Mouse (Mus musculus) C2C12 (cell line): ENCODE measurements at regions not wholly inside any gene's neighbourhood (a gene's known extent, or its start where the extent isn't known, plus 50 kb on each side); places are given as distances from the start of the nearest gene placed in this dataset.

Source experiments
- H3K27me3 ChIP-seq: one replicate; pipeline ENCODE4 v1.6.1; 2011; ENCODE audit not compliant: control insufficient read depth, insufficient read depth, insufficient read length
- H3K36me3 ChIP-seq: one replicate; pipeline ENCODE4 v1.6.1; 2011; ENCODE audit not compliant: control insufficient read depth, insufficient read depth
- H3K4me3 ChIP-seq: one replicate; pipeline ENCODE4 v1.5.1; 2011; ENCODE audit warnings: mild to moderate bottlenecking, control low read depth; ENCODE audit not compliant: poor library complexity, insufficient read depth, severe bottlenecking
- H3K79me2 ChIP-seq: one replicate; pipeline ENCODE4 v1.6.1; 2011; ENCODE audit not compliant: control insufficient read depth, insufficient read depth
- H3K79me3 ChIP-seq: one replicate; pipeline ENCODE4 v1.6.1; 2011; ENCODE audit warnings: low read depth, control low read depth
- H3ac ChIP-seq: one replicate; pipeline ENCODE3; 2011; ENCODE audit warnings: low read depth; ENCODE audit not compliant: control insufficient read depth, insufficient read length
- CEBPB ChIP-seq: IDR thresholded peaks from one replicate; pipeline ENCODE4 v1.6.1; 2011; ENCODE audit warnings: low read depth, mild to moderate bottlenecking, control low read depth, moderate library complexity
- CTCF ChIP-seq: IDR thresholded peaks from one replicate; pipeline ENCODE4 v1.5.1; 2011; ENCODE audit not compliant: control insufficient read depth, insufficient read depth, insufficient read length
- MYOG ChIP-seq: IDR thresholded peaks from one replicate; pipeline ENCODE4 v1.6.1; 2011; ENCODE audit not compliant: control insufficient read depth, insufficient read length; ENCODE audit errors: extremely low read depth

DNA sequence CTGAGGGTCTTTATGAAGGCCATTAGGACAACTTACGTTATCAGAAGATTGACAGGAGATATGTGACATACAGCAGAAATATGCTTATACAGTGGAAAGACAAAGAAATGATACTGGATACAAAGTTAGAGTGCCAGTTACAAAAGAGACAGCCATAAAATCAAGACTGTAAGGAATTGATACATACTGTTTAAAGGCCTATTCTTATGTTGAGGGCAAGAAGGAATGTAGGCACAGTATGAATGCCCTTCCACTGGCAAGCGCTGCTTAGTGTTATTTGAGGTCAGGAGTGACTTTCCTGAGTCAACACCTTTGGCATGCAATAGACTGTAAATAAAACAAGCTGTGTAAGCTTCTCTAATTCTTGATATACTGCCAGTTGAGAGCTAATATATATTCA is 421.5 kb downstream of the Frk start:
- Histone ChIP-seq H3K27me3 (no peaks in the 10 kb centered on the region), H3ac (no peak overlapping the region), H3K79me2 (no peaks in the 10 kb centered on the region), H3K36me3 (no peaks in the 10 kb centered on the region), H3K79me3 (no peaks in the 10 kb centered on the region), H3K4me3 (no peak overlapping the region)
- TF ChIP-seq CEBPB = no peak

DNA sequence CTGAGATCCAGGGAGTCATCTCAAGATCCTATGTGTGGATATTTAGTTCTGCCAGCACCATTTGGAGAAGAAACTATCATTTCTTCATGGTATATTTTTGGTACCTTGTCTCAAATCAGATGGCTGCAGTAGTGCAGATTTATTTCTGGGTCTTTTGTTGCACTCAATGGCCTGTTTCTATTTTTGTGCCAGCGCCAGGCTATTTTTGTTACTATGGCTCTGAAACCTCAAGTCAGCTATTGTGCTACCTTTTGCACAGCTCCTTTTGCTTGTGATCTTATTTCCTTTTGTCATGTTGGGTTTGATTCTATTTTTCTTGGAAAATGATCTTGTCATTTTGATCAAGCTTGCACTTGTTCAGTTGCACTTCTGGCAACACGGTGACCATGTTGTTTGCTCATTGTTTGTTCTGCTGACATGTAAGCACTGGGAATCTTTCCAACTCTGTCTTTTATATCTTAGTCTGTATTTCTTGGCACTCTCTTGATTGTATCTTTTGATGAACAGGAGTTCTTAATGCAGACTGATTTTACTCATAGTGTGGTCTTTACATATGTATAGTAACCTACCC is 429.0 kb downstream of the Frk start:
- Histone ChIP-seq H3K36me3 (no peaks in the 10 kb centered on the region), H3ac (no peak overlapping the region), H3K27me3 (no peaks in the 10 kb centered on the region), H3K4me3 (no peak overlapping the region), H3K79me2 (no peaks in the 10 kb centered on the region), H3K79me3 (no peaks in the 10 kb centered on the region)
- TF ChIP-seq CTCF (no peak), MYOG (no peak)
